Mouse (Mus musculus): Measurements from ENCODE around the gene C4b.

C4b gene

DNA sequence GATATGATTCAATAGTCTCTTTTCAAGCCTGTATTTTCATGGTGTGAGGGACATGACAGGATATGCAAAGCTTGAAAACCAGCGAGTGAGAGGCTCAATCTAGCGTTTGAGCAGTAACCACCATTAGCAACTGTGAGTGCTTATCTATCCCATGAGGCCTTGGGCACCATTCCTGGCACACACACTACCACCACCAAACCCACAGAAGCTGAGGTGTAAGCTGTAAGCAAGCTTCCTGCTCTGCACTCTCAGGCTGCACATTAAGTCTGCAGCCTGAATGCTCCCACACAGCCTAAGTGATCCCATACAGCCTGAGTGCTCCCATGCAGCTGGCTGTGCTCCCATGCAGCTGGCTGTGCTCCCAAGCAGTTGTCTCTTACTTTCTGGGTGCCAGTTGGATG is 43.0 kb downstream of the C4b start:
- no peak for DNase-seq (ENCODE audit: low spot score)

GRCm38 (mm10) chr17:34699575-34700408 is 43.9 kb downstream of the C4b start:
- DNase-seq (ENCODE audit: low spot score), result no peak

DNA sequence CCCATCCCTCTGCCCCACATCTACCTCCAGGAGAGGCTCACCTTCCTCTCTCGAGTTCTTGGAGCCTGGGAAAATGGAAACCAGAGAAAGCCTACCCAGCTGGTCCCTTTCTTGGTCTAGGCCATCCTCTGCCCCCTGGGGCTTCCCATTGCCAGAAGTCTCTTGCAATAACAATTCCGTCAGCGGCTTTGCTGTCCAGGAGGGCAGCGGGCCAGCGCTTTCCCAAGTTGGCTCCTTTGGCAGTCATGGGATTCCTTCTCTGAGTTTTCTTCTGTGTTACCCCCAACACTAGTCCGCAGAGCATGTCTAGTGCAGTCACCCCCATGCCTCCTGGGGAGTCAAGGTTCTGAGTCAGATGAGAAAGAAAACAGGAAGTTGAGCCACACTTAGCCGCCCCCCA is 50.8 kb downstream of the C4b start:
- DNase-seq (ENCODE audit: low spot score), result peak; percentile 99

GRCm38 (mm10) chr17:34690458-34690857 is 53.2 kb downstream of the C4b start:
- DNase-seq (ENCODE audit: low spot score), result peak; percentile 96

GRCm38 (mm10) chr17:34688889-34689288 is 54.8 kb downstream of the C4b start:
- DNase-seq (ENCODE audit: low spot score), result no peak

- DNase-seq (ENCODE audit: low spot score), result peak; percentile 93
Measured at GRCm38 (mm10) chr17:34685120-34686110, 58.3 kb downstream of the C4b start.

DNA sequence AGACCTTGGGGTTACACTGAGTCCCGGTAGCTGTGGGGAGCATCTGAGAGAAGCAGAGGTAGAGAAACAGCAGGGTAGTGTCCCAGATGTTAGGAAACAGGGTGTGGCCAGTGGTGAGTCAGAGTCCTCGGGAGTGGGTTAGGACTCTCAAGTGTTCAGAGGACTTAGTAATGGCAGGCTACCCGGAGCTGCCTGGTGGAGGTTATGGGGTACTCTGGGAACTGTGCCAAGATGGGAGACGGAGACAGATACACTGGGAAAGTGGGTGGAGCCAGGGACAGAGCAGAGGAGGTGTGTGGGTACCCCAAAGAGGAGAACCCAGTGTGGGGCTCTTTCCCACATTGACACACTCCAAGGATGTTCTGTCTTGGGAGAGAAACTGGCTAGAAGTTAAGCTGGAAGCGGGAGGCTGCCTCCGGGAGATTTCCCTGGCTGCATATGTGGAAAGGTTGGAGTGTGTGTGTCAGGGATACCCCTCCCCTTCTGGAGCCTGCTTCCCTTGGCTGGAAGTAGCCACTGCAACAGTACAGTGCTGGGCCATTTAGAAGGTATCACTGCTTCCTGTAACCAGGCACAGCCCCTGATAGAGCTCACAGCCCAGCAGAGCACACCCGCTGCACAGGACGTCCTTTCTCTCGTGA is 59.3 kb downstream of the C4b start:
- DNase-seq (ENCODE audit: low spot score), result peak; percentile 78

GRCm38 (mm10) chr17:34683686-34684220 is 59.9 kb downstream of the C4b start:
- peak; percentile 64 for DNase-seq (ENCODE audit: low spot score)

- no peak for DNase-seq (ENCODE audit: low spot score)
Measured at GRCm38 (mm10) chr17:34683179-34683578, 60.5 kb downstream of the C4b start.

DNA sequence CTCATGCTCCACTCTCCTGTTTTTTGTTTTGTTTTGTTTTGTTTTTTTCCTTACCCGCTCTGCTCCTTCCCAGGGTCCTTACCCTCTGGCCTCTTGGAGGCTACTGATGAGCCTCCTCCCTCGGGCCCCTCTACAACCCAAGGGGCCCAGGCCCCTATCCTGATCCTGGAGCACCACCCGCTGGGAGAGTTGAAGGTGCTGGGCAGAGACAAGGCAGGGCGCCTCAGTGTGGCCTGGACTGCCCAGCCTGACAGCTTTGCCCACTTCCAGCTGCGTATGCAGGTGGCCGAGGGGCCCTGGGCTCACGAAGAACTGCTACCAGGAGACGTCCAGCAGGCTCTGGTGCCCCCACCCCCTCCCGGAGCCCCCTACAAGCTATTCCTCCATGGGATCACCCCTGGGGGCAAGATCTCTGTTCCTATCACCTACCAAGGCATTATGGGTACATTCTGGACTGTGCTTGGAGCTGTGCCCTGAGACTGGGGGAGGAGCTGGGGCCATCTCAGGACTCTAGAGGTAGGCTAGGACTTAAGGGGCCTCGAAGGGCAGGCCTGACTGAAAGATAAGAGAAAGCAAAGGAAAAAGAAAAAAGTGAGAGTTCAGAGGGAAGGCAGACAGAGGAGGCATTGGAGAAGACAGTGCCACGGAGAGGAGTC is 61.7 kb downstream of the C4b start:
- no peak for DNase-seq (ENCODE audit: low spot score)

DNA sequence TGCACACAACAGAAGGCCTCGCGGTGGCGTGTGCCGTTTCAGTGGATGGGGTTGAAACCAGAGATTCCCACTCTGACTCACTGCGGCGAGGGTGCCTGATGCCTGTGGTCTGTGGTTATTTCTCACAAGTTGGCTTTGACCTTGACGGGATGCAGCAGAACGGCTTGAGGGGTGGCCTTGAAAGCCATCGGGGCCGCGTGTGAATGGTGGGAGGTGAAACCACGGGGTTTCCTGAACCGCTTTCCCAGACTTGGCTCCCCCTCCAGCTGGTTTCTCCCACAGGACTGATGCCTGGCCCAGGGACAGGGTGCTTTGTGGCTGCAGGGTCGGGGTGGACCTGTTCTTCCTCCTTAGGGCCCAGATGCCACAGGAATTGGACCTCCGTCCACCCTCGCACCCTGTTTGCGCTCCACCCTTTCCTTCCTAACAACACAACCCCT is 62.5 kb downstream of the C4b start:
- no peak for DNase-seq (ENCODE audit: low spot score)

DNA sequence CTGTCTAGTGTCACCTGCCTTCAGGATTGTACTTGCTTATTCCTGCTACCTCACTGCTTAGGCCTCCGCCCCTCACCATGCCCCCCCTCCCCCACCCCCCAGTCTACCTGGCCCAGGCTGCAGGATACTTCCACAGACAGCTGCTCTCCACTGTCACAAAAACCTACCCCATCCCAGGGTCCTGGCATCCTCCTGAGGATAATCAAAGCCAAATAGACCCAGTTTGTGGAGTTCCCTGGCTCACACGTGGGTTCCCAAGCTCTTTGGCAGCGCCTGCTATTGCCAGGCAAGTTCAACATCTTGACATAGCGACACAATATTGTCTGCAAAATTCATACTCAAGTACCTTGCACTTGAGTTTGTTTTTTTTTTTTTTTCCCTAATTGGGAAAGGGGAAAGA is 63.1 kb downstream of the C4b start:
- DNase-seq (ENCODE audit: low spot score), result no peak

GRCm38 (mm10) chr17:34680191-34680590 is 63.5 kb downstream of the C4b start:
- DNase-seq (ENCODE audit: low spot score), result no peak
